Mouse (Mus musculus) spleen, postnatal 4 days (tissue): Measurements from ENCODE around the gene Sowahb.
"Not testable (repeated sequence)": the region's sequence is repeated elsewhere in the genome, so short reads cannot be mapped to it uniquely, and the experiment has no call there.

Experiments
- DNase-seq, 2 experiments: peaks; one replicate each; pipeline ENCODE4 v3.0.0; 2022; ENCODE audit warnings: low spot score in 2 of 2

Gene Sowahb

GRCm38 (mm10) chr5:93042831-93043687 lies 1.8 kb downstream of the Sowahb start:
- DNase-seq = no peak

GRCm38 (mm10) chr5:93042031-93042430 lies 2.8 kb downstream of the Sowahb start:
- no peak for DNase-seq

GRCm38 (mm10) chr5:93041276-93041675 lies 3.5 kb downstream of the Sowahb start:
- DNase-seq = no peak

DNA sequence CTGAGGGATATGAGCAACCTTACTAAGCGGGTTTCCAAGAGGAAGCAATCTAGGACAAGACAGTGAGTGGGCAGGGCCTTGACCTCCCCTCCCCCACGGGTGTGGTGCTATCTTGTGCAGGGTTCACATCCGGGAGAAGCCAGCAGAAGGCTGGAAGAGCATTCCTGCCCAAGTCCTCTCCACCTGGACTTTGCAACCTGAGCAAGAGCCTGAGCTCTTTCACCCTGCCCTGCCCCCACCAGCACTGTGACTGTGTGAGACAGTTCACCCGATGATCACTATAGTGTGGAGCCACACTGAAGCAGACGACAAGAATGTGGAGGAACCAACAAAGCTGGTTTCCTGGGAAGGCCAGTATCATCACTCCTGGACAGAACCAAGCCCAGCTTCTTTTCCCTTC lies 4.7 kb downstream of the Sowahb start:
- DNase-seq = no peak

DNA sequence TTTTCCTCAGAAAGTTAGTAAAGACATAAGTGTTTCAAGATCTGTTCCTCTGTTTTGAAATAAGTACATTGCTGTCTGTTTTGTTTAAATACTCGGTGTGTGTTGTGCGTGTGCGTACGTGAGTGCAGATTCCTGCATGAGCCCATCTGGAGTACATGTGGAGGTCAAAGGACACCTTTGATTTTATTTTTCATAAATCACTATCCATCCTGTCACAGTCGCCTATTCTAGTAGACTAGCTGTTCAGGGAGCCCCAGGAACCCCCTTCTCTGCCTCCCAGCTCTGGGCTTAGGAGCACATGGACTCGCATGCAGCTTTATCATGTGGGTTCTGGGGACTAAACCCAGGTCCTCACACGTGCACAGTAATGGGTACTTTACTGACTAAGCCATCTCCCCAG lies 8.6 kb downstream of the Sowahb start:
- DNase-seq = no peak

DNA sequence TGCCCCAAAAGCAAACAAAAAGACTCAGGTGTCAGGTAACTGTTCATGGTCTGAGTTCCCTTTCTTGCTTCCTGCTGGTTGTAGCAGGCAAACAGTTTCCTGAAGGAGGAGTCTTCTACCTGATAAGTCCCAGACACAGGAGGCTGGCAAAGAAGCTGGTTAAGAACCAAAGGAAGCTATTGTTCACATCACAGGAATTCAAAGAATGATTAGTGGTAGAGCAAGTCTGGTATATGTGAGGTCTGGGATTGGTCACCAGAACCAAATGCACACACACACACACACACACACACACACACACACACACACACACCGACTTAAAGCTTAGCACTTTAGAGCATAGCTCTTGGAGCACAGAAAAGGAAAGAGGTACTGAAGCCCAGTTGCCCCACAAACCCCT lies 9.5 kb downstream of the Sowahb start:
- no peak for DNase-seq

DNA sequence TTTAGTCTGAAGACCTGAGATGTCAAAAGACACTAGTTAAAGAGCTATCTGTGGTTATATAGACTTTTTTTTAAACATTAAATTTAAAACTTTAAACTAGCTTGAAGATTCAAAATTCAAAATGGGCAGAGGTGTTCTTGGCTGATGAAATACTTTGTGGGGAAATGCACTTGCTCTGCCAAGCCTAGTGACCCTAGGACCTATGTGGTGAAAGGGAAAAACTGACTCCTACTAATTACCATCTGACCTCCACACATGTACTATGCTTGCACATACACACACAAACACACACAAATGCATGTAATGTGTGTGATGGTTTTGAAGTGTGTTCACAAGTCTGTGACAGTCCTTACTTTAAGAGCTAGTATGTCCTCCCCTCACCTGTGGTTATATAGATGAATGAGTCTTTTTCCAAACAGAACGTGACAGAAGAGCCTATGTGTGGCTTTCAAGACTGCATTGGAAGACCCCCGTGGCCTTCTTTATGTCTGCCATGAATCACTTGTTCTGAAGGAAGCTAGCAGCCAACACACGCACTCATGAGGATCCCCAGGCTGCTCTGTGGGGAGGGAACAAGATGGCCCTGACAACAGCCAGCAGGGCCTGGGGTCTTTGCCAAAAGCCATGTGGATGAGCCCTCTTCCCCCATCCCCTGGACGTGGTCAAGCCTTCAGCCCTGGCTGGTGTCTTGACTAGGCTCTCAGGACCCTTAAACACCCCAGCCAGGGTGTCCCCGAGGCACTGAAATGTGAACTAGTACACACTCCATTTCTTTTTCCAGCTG lies 11.5 kb downstream of the Sowahb start:
- DNase-seq = no peak

DNA sequence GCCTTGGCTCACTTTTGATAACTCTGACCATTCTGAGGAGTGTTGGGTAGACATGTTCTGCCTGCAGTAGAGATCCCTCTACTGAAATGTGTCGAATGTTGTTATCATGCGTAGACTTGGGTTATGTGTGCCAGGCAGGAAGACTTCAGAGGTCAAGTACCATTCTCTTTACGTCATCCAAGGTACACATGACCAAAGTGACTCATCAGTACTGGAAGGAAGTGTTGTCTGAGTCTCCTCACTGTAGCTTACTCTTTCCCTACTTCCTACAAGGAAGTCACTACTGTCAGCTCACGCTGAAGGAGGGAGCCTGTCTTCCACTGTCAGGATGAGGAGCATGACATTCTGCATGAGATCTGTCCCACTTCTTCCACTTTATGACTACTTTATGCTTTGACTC lies 12.2 kb downstream of the Sowahb start:
- no peak for DNase-seq

DNA sequence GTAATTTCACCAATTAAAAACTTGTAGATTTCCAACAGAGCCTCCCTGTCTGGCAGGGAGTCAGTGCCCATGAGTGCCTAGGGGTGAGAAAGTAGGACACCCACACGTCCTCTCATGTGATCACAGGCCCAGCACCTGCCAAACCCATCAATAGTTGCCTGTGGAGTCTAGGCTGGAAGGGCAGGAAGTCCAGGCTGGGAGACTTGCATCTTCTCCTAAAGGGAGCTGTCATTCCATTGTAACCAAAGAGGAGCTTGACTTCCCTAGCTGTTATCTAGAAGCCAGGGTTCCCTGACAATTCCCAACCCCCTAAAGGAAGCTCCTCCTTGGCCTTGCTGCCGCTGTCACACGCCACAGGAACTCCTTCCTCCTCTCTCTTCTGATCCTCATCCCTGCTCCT lies 14.0 kb downstream of the Sowahb start:
- no peak for DNase-seq

GRCm38 (mm10) chr5:93030411-93030810 lies 14.4 kb downstream of the Sowahb start:
- no peak for DNase-seq

- no peak for DNase-seq
These were observed 17.6 kb downstream of the Sowahb start for GRCm38 (mm10) chr5:93027120-93027675.

GRCm38 (mm10) chr5:93026437-93027119 lies 18.2 kb downstream of the Sowahb start:
- no peak for DNase-seq

GRCm38 (mm10) chr5:93024754-93025280 lies 20.0 kb downstream of the Sowahb start:
- DNase-seq = no peak

DNA sequence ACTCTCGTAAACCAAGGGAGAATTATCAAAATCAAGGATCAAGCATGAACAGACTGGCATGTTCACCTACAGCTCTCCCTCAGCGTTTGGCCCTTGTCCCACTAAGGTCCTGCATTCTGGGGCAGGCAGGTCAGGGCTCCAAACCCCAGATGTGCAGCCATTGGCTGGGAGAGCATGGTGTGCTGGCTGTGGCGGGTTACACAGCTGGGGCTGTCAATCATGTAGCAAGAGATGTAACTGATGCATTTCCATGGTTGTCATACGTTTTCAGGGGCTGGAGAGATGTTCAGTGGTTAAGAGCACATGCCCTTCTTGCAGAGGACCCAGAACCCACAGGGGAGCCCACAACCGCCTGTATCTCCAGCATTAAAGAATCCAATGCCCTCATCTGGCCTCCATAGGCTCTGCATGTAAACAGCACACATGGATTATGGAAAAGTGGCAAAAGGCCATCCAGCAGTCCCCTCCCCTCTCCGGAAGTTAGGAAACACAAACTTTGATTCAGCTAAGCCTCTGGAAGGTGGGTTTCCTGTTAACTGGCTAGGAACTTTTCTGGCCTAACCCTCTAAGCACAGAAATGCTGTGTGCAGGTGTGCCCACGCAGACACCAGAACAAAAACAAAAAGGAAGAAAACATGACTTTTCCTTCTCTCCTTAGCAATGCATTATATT lies 22.6 kb downstream of the Sowahb start:
- no peak for DNase-seq

DNA sequence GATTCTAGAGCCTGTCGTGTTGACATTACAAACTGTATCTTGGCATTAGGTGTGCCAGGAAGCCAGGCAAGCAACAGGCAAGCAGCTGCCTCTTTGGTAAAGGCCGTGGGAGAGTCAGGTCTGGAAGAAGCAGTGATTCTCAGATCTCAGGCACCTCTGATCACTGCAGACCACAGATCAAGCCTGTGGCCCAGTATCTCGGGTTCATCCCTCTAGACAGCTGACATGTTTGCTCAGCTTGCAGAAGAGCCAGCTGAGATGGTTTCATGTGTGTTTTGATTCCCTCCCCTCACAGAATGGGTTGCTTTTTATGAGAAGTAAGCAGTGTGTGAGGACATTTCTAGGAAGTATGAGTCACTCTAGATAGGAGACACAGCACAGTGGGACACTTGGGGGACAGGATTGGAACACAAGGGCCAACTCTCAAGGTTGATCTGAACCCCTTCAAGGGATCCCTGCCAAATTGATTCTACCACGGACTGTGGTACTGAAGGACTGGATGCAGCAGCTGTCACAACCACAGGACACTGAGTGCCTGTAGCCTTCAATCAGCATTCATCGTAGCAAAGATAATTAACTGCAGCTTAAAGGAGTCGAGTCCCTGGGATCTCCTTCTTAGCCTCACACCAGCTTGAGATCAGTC lies 24.7 kb downstream of the Sowahb start:
- no peak for DNase-seq

DNA sequence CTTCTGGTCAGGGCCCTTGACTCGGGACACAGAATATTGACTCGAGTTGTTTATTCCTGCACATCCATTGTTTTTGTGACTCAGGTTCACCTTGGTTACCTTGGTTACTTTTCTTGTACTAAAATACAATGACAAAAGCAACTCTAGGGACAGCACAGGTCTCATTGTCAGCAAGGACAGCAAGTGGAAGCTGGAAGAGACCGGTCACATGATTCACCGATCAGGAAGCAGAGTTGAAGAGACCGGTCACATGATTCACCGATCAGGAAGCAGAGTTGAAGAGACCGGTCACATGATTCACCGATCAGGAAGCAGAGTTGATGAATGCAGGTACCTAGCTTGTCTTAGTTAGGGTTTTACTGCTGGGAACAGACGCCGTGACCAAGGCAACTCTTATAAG lies 25.6 kb downstream of the Sowahb start:
- not testable (repeated sequence) for DNase-seq

GRCm38 (mm10) chr5:93017678-93018077 lies 27.1 kb downstream of the Sowahb start:
- no peak for DNase-seq

- no peak for DNase-seq
These were observed 36.6 kb downstream of the Sowahb start for GRCm38 (mm10) chr5:93008256-93008655.

DNA sequence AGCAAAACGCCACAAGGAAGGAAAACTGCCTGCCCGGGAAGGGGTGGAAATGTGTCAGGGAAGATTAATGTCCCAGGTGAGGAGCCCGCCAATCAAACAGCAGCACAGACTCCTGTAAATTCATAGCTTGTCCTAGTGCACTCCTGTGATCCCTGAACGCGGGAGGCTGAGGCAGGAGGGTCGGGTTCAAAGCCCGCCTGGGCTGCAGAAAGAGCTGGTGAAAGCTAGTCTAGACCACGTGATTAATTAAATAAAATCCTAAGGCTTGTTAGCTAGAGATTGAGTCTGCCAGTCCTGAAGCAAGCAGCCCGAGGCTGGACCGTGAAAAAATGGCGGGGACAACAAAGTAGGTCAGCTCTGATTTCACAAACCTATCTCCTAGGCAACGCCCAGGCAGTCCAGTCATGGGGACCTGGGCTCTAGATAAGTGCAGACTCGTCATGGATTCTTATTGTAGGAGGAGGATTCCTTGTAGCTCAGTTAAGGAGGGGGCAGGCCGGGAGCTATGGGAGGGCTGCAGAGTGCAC lies 38.9 kb downstream of the Sowahb start:
- DNase-seq = no peak

DNA sequence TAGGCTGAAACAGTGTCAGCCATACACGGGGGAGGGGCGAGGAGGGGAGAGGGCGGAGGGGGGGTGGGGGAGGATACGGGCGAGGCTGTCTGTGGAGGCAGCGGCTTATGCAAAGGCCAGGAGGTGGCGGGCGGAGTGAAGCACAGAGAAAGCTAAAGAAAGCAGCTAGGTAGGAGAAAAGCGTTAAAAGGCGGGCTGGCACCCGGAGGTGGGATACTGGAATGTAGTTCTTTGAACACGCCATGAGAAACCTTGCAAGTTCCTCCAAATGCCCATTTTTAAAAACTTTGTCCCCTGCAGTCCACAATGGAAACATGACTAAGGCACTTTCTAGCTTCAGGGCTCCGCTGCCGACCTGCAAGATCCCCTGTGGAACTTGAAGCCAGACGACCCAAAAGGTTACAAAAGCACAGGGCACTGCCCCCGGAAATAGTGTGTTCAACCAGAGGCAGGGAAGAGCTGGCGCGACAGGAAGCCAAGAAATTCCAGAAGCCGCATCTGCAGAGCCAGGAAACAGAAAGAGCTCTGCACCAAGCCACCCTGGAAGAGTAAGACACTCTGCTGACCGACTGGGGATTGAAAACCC lies 39.5 kb downstream of the Sowahb start:
- no peak for DNase-seq
